Mouse (Mus musculus) cerebellum, postnatal 4 days (tissue): ENCODE results near the gene Sgms2.
"Not testable (repeated sequence)": the region's sequence is repeated elsewhere in the genome, so short reads cannot be mapped to it uniquely, and the experiment has no call there.

Experiments
- DNase-seq, 2 experiments: peaks; one replicate each; pipeline ENCODE4 v3.0.0; 2022; ENCODE audit warnings: low spot score in 2 of 2, mixed read lengths in 1 of 2

Gene Sgms2

DNA sequence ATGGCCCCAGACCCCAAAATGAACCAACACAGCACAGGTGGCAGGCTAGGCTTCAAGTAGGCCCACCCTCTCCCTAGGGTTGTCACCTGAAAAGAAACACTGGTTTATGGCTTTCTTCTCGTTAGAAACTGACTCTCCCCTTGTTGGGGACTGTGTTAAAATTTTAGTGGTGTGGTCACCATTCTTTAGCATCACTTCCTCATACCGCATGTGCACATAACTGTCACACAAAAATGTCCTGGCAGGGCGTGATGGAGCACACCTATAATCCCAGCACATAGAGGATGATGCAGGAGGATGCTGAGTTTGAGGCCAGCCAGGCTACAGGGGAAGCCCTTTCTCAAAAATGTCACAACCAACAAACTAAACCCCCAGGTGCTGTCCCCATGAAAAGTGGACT lies 133.6 kb downstream of the Sgms2 start:
- no peak for DNase-seq

DNA sequence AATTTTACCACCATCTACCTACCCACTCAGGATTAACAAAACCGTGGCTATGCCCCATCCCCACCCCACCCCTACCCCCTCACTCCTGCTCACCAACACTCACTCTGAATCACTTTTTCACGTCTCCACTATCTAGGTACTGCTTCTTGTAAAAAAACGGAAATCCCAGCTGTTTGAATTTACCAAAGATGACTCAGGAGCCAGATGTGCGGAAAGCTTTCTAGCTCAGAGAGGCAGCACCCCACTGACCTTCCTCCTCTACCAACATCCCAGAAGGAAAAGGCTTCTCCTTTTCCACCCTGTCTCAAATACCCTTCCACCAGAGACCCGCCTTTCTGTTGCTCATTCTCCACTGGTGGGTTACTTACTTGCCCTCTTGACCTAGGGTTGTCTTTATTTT lies 135.2 kb downstream of the Sgms2 start:
- no peak for DNase-seq

DNA sequence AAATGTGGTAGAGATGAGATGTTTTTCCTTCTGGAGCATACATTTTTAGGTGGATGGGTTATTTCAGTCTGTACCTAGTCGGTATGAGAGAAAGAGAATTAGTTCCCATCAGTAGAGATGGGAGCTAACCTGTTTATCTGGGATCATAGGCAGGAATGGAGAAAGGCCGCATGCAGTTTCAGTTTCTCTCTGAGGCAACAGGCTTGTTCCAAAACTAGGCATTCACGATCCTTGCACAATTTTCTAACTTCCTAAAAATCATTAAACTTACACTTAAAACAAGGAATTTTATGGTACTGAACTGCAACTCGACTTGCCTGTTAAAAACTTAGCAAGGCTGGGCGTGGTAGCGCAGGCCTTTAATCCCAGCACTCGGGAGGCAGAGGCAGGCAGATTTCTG lies 140.7 kb downstream of the Sgms2 start:
- DNase-seq: no peak

GRCm38 (mm10) chr3:131349013-131349412 lies 142.2 kb downstream of the Sgms2 start:
- no peak for DNase-seq

DNA sequence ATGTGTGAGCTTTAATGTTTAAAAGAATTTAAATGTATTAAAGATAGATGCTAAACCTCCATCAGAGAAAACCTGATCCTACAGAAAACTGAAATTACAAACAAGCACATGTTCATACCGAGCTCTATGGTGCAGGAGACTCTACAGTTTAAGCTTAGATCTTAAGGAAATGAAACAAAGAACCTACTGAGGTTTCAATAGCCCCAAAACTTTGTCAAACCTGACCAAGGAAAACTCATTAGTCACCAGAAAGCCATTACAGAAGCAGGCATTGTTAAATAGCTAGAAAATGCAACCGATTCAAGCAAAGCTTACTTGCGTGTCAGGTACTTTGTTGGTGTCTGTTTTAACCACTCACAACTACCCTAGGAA lies 142.6 kb downstream of the Sgms2 start:
- no peak for DNase-seq

DNA sequence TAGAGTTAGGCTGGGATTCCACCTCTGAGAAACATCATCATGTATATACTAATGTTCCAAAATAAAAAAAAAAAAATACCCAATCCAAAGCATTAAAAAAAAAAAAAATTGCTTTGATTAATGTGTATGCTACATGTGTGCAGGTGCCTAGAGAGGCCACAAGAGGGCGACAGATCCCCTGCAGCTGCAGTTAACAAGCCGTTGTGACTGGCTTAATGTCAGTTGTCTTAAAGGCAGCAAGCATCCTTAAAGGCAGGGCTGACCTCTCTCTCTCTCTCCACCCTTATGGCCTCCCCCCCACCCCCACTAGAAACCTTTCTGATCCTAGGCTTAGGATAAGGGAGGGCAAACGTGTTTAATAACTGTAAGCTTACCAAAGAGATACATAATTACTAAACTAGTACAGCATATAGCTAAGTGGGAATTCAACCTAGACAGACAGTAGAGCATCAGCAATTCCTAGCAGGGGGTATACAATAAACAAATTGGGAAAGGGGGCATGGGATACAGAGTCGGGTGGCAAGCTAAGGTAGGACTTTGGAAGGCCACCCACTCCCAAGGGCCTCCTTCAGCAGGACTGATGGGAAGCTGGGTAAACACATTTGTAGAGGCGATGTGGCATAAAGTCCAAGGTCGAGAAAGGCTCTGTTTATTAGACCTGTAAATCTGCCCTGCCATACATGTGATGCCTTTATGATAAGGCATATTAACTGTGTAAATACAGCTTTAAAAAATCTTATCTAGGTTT lies 143.2 kb downstream of the Sgms2 start:
- DNase-seq: peak in 1 of 2 experiments; percentile 18

GRCm38 (mm10) chr3:131345903-131346302 lies 145.3 kb downstream of the Sgms2 start:
- DNase-seq: no peak

DNA sequence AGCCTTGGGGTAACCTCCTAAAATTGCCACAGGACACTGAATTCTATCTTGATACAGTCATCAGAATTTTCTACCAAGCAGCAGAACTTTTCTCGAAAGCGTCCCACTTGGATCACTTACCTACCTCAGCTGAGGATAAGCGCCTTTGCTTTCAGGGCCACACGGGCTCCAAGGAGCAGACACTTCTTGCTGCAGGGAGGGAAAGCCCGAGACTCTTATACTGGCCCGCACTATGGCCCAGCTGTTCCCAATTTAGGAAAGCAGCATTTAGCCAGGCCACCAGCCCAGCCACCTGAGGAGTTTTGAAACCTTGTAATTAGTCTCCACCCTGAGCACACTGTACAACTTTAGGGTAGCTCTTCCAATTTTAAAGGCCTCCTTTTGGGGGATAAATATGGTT lies 147.9 kb downstream of the Sgms2 start:
- DNase-seq: no peak

GRCm38 (mm10) chr3:131340885-131341284 lies 150.3 kb downstream of the Sgms2 start:
- DNase-seq: no peak

- DNase-seq: no peak
Measured at GRCm38 (mm10) chr3:131339280-131339679, 151.9 kb downstream of the Sgms2 start.

GRCm38 (mm10) chr3:131337749-131338148 lies 153.5 kb downstream of the Sgms2 start:
- DNase-seq: not testable (repeated sequence)

DNA sequence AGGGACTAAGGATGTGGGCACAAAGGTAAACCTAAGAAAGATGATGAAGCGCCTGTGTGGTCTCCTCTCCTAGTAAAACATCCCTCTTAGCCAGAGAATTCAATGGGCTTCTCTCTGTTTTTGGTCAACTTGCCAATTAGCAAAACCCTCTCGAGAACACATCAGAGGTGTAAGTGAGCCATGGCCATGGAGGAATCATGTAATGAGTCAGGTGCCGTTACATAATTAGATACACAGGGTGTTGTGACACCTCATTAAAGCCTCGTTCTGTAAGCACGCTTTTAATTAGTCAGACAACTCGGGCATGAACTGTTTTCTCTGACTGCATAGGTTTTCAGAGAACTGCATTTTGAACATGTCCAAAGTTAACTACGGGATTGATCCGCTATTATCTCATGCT lies 154.6 kb downstream of the Sgms2 start:
- DNase-seq: no peak

- no peak for DNase-seq
Measured at GRCm38 (mm10) chr3:131335117-131335547, 156.1 kb downstream of the Sgms2 start.

- no peak for DNase-seq
Measured at GRCm38 (mm10) chr3:131327189-131327588, 164.0 kb downstream of the Sgms2 start.

DNA sequence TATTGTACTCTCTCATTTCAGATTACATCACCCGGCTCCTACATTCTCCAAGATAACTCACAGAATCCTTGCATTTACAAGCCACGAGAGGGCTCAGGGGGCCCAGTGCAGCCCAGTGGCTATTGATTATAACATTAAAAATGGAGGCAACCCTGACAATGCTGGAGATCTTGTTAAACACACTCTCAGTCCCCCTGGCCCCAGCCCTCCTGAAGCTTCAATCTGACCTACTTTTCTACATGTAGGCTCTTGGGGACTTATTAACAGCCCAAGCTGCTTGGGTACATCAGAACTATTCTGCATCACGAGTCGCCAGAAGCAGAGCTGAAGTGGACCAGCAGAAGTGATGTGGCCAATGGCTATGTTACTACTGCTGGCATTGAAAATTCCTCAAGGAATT lies 164.6 kb downstream of the Sgms2 start:
- DNase-seq: no peak

DNA sequence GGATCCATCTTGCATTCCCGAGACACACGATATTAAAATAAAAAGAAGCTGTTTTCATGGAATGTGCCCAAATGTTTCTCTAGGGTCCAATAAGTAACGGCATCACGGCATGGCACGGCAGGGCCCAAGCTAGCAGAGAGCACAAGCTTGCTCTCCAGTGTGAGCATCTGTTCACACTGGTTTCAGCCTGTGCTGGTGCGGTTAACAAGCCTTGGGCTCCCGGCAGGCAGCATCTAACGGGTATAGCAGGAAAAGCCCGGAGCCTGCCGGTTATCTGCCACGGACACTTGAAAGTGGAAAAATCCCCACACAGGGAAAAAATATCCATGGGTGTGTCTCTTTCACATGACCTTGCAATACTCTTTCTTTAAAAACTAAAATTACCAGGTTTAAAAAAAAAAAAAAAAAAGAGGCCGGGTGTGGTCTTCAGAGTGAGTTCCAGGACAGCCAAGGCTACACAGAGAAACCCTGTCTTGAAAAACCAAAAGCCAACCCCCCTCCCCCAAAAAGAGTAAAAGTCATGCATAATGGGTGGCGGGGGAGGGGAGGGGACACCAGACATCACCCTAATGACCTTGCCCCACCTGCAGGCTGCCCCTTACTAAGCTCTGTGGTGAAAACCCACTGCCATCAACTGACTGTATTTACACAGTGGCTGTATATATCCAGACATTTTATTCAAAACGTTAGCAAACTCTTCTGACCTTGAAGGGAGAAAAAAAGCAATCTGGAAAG lies 169.0 kb downstream of the Sgms2 start:
- DNase-seq: no peak

DNA sequence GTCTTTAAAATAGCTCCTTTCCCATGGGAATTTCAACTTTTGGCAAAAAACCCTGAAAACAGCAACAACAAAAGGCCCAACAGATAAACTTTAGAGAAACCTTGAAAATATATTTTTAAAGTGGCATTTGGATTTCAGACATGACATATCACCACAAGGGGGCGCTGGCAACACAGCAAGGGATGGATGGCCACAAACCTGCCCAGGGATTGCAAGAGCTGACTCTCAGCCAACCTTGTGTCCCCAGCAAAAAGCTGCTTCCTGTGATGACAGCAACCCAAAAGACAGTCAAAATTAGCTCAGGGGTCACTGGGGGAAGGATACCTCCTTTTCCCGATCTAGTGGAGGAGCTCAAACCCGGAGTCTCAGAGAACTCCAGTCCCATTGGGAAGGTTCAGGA lies 171.0 kb downstream of the Sgms2 start:
- DNase-seq: peak; percentile 71 to 78

GRCm38 (mm10) chr3:131318211-131318610 lies 173.0 kb downstream of the Sgms2 start:
- no peak for DNase-seq

DNA sequence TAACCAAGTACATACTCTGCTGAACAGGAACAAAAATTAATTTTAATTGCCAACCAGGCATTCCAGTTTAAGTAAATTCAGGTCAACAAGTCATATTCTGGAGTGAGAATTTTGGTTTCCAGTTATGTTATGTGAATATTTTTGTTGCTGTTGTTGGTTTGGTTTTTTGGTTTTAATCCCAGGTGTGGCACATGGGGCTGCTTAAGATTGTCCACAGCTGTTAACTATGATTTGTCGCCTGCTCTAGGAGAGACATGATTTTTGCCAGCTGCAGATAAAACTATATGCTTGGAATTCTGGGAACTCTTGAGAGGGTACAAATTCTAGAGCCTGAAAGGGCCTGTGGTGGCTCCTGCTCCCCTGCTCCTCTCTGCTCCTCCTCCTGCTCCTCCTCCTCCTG lies 174.1 kb downstream of the Sgms2 start:
- DNase-seq: no peak

DNA sequence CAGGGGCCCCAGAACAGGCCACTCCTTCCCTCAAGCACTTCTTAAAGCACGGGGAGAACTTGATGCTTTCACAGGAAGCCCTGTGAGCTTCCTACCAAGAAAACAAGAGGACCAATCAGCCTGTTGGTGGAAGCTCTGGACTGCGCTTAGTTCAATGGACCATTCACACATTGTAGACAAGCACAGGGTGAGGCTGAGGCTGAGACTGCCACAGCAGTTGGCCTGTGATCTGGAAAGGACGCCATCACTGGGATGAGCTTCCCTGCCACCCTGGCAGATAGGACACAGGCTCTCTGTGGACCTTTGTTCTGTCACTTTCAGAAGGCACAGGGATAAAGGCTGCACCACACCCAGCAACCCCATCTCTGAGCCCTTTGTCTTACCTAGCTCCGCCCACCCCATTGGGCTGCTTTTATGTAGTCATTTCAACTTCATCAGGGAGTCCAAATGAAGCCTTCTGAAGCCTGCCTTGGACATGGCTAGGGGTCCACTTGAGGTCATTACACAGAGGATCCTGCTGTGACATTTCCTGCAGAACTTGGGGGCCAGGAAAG lies 175.2 kb downstream of the Sgms2 start:
- DNase-seq: peak in 1 of 2 experiments; percentile 16

GRCm38 (mm10) chr3:131312340-131312739 lies 178.9 kb downstream of the Sgms2 start:
- no peak for DNase-seq

DNA sequence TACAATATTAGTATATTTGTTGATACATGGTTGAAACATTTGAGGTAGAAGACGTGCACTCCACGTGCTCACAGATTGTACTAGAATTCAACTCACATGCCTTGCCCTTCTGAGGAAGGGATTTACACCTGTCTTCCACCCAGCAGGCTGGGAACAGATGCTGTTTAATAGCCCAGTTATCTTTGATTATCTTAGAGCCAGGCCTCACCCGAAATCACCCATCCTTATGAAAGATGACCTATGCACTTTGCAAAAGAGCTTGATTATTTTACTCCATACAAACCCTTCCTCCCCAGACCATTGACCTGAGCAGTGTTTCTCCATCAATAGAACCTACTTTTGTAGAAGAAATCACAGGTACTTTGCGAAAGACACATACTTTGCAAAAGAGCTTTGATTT lies 180.6 kb downstream of the Sgms2 start:
- DNase-seq: no peak

DNA sequence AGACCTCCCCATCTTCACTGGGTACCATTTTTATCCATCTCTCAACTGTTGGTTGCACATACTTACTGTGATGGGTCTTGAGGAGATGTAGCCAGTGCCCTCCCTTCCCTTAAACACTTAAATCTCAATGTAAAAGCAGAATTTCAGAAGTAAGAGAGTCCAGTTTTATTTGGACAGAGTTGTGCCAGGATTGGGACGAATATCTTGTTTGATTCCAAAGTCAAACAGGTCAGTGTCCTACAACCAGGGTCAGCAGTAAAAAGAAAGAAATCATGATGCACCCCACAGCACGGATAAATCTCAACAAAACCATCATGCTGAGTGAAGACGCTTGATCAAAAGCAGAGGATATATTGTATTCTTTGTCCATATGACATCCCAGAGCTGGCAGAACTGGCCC lies 183.4 kb downstream of the Sgms2 start:
- no peak for DNase-seq
